Mouse (Mus musculus) liver, embryonic 12.5 days (tissue): ENCODE results near the gene Creld2. TPM values are rescaled to one million over a fixed set of nuclear protein-coding genes. Genes with fewer than 3 reads are reported as not detected.

ENCODE experiments used
- ATAC-seq: fragments of 200-750 bp; cut with Nextera tagmentation; 2 replicates; pipeline ENCODE4 v1.8.0; 2017; ENCODE audit warnings: moderate number of reproducible peaks, mild to moderate bottlenecking, moderate library complexity
- H3K27ac ChIP-seq: fragments of 300-500 bp; sonication (generic); 2 replicates; pipeline ENCODE4 v1.5.1; 2016; ENCODE audit warnings: mild to moderate bottlenecking
- H3K27me3 ChIP-seq: fragments of 300-500 bp; sonication (generic); replicated peaks from 2 replicates; pipeline ENCODE4 v1.6.1; 2016; ENCODE audit warnings: mild to moderate bottlenecking, moderate library complexity
- H3K36me3 ChIP-seq: fragments of 300-500 bp; sonication (generic); 2 replicates; pipeline ENCODE4 v1.6.1; 2016; ENCODE audit warnings: mild to moderate bottlenecking, moderate library complexity
- H3K4me1 ChIP-seq: fragments of 300-500 bp; sonication (generic); 2 replicates; pipeline ENCODE4 v1.6.1; 2016
- H3K4me2 ChIP-seq: fragments of 300-500 bp; sonication (generic); 2 replicates; pipeline ENCODE4 v1.6.1; 2016; ENCODE audit warnings: mild to moderate bottlenecking, moderate library complexity
- H3K4me3 ChIP-seq: fragments of 300-500 bp; sonication (generic); 2 replicates; pipeline ENCODE4 v1.5.1; 2016; ENCODE audit warnings: mild to moderate bottlenecking, moderate library complexity
- H3K9ac ChIP-seq: fragments of 300-500 bp; sonication (generic); 2 replicates; pipeline ENCODE4 v1.6.1; 2016; ENCODE audit warnings: mild to moderate bottlenecking, moderate library complexity
- H3K9me3 ChIP-seq: fragments of 300-500 bp; sonication (generic); replicated peaks from 2 replicates; pipeline ENCODE4 v1.6.1; 2016; ENCODE audit warnings: mild to moderate bottlenecking, moderate library complexity
- WGBS: fragments of 180-500 bp; shearing (Covaris S2); methylation state at CpG from one replicate; pipeline ENCODE4 v1.1.7; 2016; ENCODE audit not compliant: insufficient replicate concordance; 5-methylcytosine and 5-hydroxymethylcytosine counted together
- polyA plus RNA-seq: library from polyadenylated mRNA; unstranded; fragments of >200 nt; fragmentation: Nextera tagmentation; extraction: Ambion mirVana; gene quantifications from 2 replicates; pipeline ENCODE4 v1.2.1, GENCODE M21; 2016

The Creld2 gene
- polyA plus RNA-seq, 1 experiment from 2014 or later: 68.6 TPM

GRCm38 (mm10) chr15:88814411-88815047 is 4.9 kb upstream of the Creld2 start:
- Histone ChIP-seq H3K27ac (no peak overlapping the region), H3K9ac (no peak overlapping the region), H3K4me1 (peaks cover 14% of the 10 kb centered on the region), H3K4me2 (no peak overlapping the region), H3K36me3 (peaks cover 61% of the 10 kb centered on the region), H3K27me3 (no peaks in the 10 kb centered on the region), H3K9me3 (no peaks in the 10 kb centered on the region), H3K4me3 (no peak overlapping the region)
- 90% methylated on average over 11 of the region's 11 CpGs for WGBS
- no peak for ATAC-seq

GRCm38 (mm10) chr15:88815196-88815700 is 4.2 kb upstream of the Creld2 start:
- H3K9me3 ChIP-seq: no peaks in the 10 kb centered on the region
- 60% methylated on average over 6 of the region's 6 CpGs for WGBS
- H3K4me2 ChIP-seq: no peak overlapping the region
- no peak overlapping the region for H3K9ac ChIP-seq
- H3K4me1 ChIP-seq: peaks cover 18% of the 10 kb centered on the region
- no peak overlapping the region for H3K27ac ChIP-seq
- H3K4me3 ChIP-seq: no peak overlapping the region
- no peak for ATAC-seq
- H3K27me3 ChIP-seq: no peaks in the 10 kb centered on the region
- H3K36me3 ChIP-seq: peaks cover 56% of the 10 kb centered on the region

DNA sequence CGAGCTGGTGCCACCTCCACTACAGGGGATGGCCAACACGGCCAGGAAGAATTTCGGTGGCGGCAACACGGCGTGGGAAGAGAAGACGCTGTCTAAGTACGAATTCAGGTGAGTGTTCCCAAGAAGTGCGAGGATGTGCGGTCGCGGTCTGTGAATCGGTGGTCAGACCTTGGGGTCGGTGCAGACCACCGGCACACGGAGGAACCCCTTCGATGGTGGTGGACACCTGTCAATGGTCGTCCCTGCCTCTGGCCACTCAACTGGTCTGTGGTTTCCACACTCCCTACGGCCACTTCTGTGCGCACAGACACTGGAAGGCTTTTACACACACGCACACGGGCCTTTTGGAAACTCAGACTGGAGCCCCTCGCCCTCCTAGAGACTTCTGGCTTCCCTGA is 459 bp downstream of the Creld2 start:
- H3K27ac ChIP-seq: peak overlapping the region; percentile 70
- peaks cover 58% of the 10 kb centered on the region for H3K36me3 ChIP-seq

GRCm38 (mm10) chr15:88821403-88821802 is 2.0 kb downstream of the Creld2 start:
- Histone ChIP-seq H3K9ac (no peak overlapping the region), H3K4me3 (no peak overlapping the region), H3K9me3 (no peaks in the 10 kb centered on the region), H3K27ac (no peak overlapping the region), H3K36me3 (peaks cover 58% of the 10 kb centered on the region), H3K27me3 (no peaks in the 10 kb centered on the region), H3K4me1 (peaks cover 27% of the 10 kb centered on the region), H3K4me2 (no peak overlapping the region)
- WGBS: 76% methylated on average over 7 of the region's 7 CpGs
- ATAC-seq: no peak

More for the DNA sequence above, 459 bp downstream of the Creld2 start:
- 1% methylated on average over 23 of the region's 23 CpGs for WGBS
- Histone ChIP-seq H3K9ac (peak overlapping the region; percentile 93), H3K9me3 (no peaks in the 10 kb centered on the region), H3K4me2 (peak overlapping the region; percentile 97), H3K4me3 (peak overlapping the region; percentile 89), H3K27me3 (no peaks in the 10 kb centered on the region), H3K4me1 (peaks cover 27% of the 10 kb centered on the region)
- no peak for ATAC-seq

DNA sequence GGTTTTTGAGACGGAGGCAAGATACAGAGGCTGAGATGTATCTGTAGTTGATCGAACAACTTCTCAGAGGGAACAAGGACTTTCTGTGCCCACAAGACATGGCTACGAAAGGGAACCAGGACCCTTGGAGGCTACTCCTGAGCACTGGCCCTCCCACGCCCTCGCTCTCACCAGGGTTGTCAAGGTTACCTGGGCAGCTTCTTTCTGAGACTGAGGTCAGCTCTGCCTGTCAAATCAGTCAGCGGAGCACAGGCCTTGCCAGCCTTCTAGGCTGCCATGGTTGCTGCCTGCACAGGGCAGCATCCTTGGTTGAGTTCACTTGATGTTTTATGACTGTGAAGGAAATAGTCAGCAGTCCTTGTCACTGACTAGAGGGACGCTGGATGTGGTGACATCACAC is 3.1 kb downstream of the Creld2 start:
- H3K4me2 ChIP-seq: no peak overlapping the region
- ATAC-seq: no peak
- no peak overlapping the region for H3K4me3 ChIP-seq
- H3K9ac ChIP-seq: no peak overlapping the region
- peaks cover 62% of the 10 kb centered on the region for H3K36me3 ChIP-seq
- H3K4me1 ChIP-seq: peaks cover 26% of the 10 kb centered on the region
- H3K9me3 ChIP-seq: no peaks in the 10 kb centered on the region
- H3K27me3 ChIP-seq: no peaks in the 10 kb centered on the region
- 85% methylated on average over 7 of the region's 7 CpGs for WGBS
- no peak overlapping the region for H3K27ac ChIP-seq

- ATAC-seq: no peak
- Histone ChIP-seq H3K36me3 (peaks cover 61% of the 10 kb centered on the region), H3K9ac (no peak overlapping the region)
Measured at GRCm38 (mm10) chr15:88823376-88823775, 3.9 kb downstream of the Creld2 start.

GRCm38 (mm10) chr15:88827466-88827865 is 8.0 kb downstream of the Creld2 start:
- ATAC-seq: no peak
- peaks cover 46% of the 10 kb centered on the region for H3K36me3 ChIP-seq
- H3K27me3 ChIP-seq: no peaks in the 10 kb centered on the region
- H3K4me3 ChIP-seq: no peak overlapping the region
- H3K4me2 ChIP-seq: no peak overlapping the region
- H3K9me3 ChIP-seq: no peaks in the 10 kb centered on the region
- H3K27ac ChIP-seq: no peak overlapping the region
- peaks cover 10% of the 10 kb centered on the region; the same call in 1 of the 2 replicates for H3K4me1 ChIP-seq
- no peak overlapping the region for H3K9ac ChIP-seq
- 82% methylated on average over 6 of the region's 6 CpGs for WGBS

More at GRCm38 (mm10) chr15:88823376-88823775, 3.9 kb downstream of the Creld2 start:
- no peak overlapping the region for H3K4me3 ChIP-seq
- H3K27ac ChIP-seq: no peak overlapping the region
- WGBS: 80% methylated on average over 5 of the region's 5 CpGs
- no peak overlapping the region for H3K4me2 ChIP-seq
- no peaks in the 10 kb centered on the region for H3K9me3 ChIP-seq
- peaks cover 22% of the 10 kb centered on the region for H3K4me1 ChIP-seq
- H3K27me3 ChIP-seq: no peaks in the 10 kb centered on the region

- ATAC-seq: peak; percentile 41
- no peak overlapping the region for H3K4me2 ChIP-seq
- H3K36me3 ChIP-seq: peaks cover 39% of the 10 kb centered on the region
- H3K9ac ChIP-seq: no peak overlapping the region
- WGBS: 26% methylated on average over 9 of the region's 9 CpGs
- H3K4me3 ChIP-seq: no peak overlapping the region
- peaks cover 10% of the 10 kb centered on the region; the same call in 1 of the 2 replicates for H3K4me1 ChIP-seq
- no peak overlapping the region for H3K27ac ChIP-seq
- no peaks in the 10 kb centered on the region for H3K27me3 ChIP-seq
- H3K9me3 ChIP-seq: no peaks in the 10 kb centered on the region
Measured at GRCm38 (mm10) chr15:88827991-88828799, 8.7 kb downstream of the Creld2 start.

DNA sequence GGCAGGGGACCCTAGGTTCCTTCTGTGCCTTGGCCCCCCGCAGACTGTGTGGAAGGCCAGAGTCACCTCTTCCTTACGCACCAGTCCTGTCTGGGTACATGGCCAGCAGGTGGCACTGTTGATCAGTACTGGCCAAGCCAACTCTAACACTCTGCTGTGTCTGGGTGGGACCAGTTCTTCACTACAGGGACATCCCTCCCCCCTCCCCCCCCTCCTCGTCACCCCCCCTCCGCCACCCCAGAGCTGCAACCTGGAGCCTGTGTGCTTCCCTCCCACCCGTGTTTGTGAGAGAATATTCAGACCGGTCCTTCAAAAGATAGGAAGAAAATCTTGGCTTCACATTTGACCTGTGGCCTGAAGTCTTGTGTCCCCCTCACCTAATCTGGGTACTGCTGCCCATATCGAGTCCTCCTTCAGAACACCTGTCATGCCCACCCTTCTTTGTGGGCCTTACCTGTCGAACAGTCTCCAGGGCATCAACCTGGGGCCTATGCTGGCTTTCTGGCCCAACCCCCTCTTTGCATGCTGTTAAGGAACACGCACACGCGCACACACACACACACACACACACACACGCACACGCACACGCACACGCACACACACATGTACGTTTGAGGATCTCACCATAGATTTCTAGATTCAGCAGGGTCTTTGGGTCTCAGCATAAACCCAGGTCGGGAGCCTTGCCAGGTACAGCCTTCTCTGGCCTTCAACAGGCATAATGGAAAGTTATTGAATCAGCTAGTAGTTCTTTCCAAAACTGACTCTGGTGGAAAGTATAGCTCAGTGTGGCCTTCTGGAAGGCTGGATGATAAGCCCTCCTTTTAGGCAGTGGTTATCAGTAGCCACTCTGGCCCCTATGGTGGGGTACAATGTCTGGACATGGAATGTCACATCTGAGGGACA is 9.6 kb downstream of the Creld2 start:
- peaks cover 10% of the 10 kb centered on the region; the same call in 1 of the 2 replicates for H3K4me1 ChIP-seq
- ATAC-seq: peak; percentile 77

DNA sequence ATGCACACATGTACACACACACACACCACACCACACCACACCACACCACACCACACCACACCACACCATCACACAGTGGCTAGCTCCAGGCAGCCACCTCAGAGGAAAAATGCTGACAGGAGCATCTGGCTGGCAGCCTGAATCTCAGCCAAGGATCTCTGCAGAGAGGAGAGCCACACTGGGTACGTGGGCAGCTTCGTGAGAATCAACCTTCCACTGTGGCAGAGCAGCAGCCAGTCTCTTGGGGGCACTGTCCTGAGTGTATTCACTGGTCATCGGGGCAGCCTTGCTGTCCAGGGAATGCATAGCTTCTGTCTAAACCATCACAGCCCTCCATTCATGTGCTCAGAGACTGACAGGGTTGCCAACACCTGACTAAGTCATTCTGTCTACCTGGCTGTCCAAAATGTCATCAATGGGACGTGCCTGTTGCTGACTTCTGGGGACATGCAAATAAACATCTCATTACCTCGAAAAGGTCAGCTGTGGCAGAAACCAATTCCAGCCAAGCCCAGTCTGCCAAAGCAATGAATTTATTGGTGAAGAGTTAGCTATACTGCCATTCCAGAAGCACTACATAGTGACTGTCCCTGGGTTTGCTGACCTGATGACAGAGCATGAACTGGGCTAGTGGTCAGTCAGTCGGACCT is 10.5 kb downstream of the Creld2 start:
- ATAC-seq: no peak
- H3K9ac ChIP-seq: no peak overlapping the region
- peaks cover 10% of the 10 kb centered on the region; the same call in 1 of the 2 replicates for H3K4me1 ChIP-seq
- H3K27me3 ChIP-seq: 0 out of 2 replicates have a peak, but pooled peaks cover 5% of the 10 kb centered on the region
- no peak overlapping the region for H3K27ac ChIP-seq
- H3K4me3 ChIP-seq: no peak overlapping the region
- H3K9me3 ChIP-seq: no peaks in the 10 kb centered on the region
- 56% methylated on average over 6 of the region's 6 CpGs for WGBS
- peaks cover 21% of the 10 kb centered on the region for H3K36me3 ChIP-seq
- no peak overlapping the region for H3K4me2 ChIP-seq

More for the DNA sequence above, 9.6 kb downstream of the Creld2 start:
- H3K27ac ChIP-seq: no peak overlapping the region
- WGBS: 46% methylated on average over 16 of the region's 17 CpGs
- H3K9ac ChIP-seq: no peak overlapping the region
- H3K9me3 ChIP-seq: no peaks in the 10 kb centered on the region
- no peak overlapping the region for H3K4me2 ChIP-seq
- no peak overlapping the region for H3K4me3 ChIP-seq
- no peaks in the 10 kb centered on the region for H3K27me3 ChIP-seq
- peaks cover 30% of the 10 kb centered on the region for H3K36me3 ChIP-seq

DNA sequence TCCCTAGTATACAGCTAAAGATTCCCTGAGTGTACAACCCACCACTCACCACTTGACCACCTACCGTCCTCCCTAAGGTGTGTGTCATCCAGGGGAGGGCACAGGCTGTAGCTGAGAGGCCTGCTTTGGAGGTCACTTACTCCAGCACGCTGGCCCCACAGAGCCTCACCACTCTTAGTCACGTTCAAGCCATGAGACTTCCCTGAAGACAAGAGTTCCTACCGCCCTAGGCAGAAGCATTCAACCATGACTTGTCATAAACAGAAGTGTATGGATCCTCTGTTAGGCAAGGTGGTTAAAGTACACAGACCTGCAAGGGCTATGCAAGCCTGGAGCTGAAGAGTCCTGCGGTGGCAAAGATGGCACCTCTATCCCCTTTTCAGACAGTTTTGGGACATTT is 11.2 kb downstream of the Creld2 start:
- H3K4me3 ChIP-seq: no peak overlapping the region
- peaks cover 10% of the 10 kb centered on the region; the same call in 1 of the 2 replicates for H3K4me1 ChIP-seq
- H3K27ac ChIP-seq: no peak overlapping the region
- no peaks in the 10 kb centered on the region for H3K9me3 ChIP-seq
- WGBS: 64% methylated on average over 5 of the region's 5 CpGs
- H3K36me3 ChIP-seq: peaks cover 14% of the 10 kb centered on the region
- H3K9ac ChIP-seq: no peak overlapping the region
- ATAC-seq: no peak
- H3K4me2 ChIP-seq: no peak overlapping the region
- 0 out of 2 replicates have a peak, but pooled peaks cover 9% of the 10 kb centered on the region for H3K27me3 ChIP-seq
